Mouse (Mus musculus) MEL (cell line): ENCODE measurements at regions not wholly inside any gene's neighbourhood (a gene's known extent, or its start where the extent isn't known, plus 50 kb on each side); places are given as distances from the start of the nearest gene placed in this dataset.

Source experiments
- DNase-seq: peaks from one replicate; pipeline ENCODE4 v3.0.0; 2011; ENCODE audit warnings: low read depth, low spot score
- H3K27ac ChIP-seq: 2 replicates; pipeline ENCODE4 v1.5.1; 2012; ENCODE audit warnings: low read depth, mild to moderate bottlenecking, control low read depth, low read length, moderate library complexity; ENCODE audit not compliant: control insufficient read depth
- H3K27me3 ChIP-seq, 2 experiments: fragments of 150-350 bp in 1 of 2; sonication (generic) in 1 of 2; 2 replicates each; pipeline ENCODE4 v1.6.1; 2012; ENCODE audit warnings: low read length in 2 of 2, mild to moderate bottlenecking in 2 of 2, improper control_type of control experiment in 1 of 2, moderate library complexity in 1 of 2; ENCODE audit not compliant: insufficient read depth in 2 of 2, control insufficient read depth in 1 of 2
- H3K36me3 ChIP-seq, 2 experiments: 2 replicates each; pipeline ENCODE4 v1.6.1; 2012 to 2014; ENCODE audit warnings: low read length in 2 of 2, improper control_type of control experiment in 1 of 2, inconsistent platforms in 1 of 2, mild to moderate bottlenecking in 1 of 2; ENCODE audit not compliant: insufficient read depth in 2 of 2, control insufficient read depth in 1 of 2
- H3K4me1 ChIP-seq, 2 experiments: fragments of 150-350 bp in 1 of 2; sonication (generic) in 1 of 2; 2 replicates each; pipeline ENCODE4 v1.6.1; 2012; ENCODE audit warnings: low read length in 2 of 2, improper control_type of control experiment in 1 of 2, mild to moderate bottlenecking in 1 of 2; ENCODE audit not compliant: insufficient read depth in 2 of 2, control insufficient read depth in 1 of 2
- H3K4me3 ChIP-seq, 2 experiments: fragments of 150-350 bp in 1 of 2; sonication (generic) in 1 of 2; 2 replicates each; pipeline ENCODE4 v1.5.1; 2012; ENCODE audit warnings: low read depth in 2 of 2, low read length in 2 of 2, mild to moderate bottlenecking in 2 of 2, moderate library complexity in 2 of 2, control low read depth in 1 of 2, improper control_type of control experiment in 1 of 2; ENCODE audit not compliant: control insufficient read depth in 1 of 2, insufficient read depth in 1 of 2
- H3K79me2 ChIP-seq: 2 replicates; pipeline ENCODE4 v1.6.1; 2012; ENCODE audit warnings: mild to moderate bottlenecking, low read length, moderate library complexity; ENCODE audit not compliant: control insufficient read depth, poor library complexity, insufficient read depth
- H3K9ac ChIP-seq: 2 replicates; pipeline ENCODE4 v1.6.1; 2012; ENCODE audit warnings: low read depth, mild to moderate bottlenecking, control low read depth, low read length, moderate library complexity; ENCODE audit not compliant: control insufficient read depth, poor library complexity, severe bottlenecking
- H3K9me3 ChIP-seq: fragments of 150-350 bp; sonication (generic); replicated peaks from 2 replicates; pipeline ENCODE4 v1.6.1; 2012; ENCODE audit warnings: mild to moderate bottlenecking, low read length, improper control_type of control experiment, moderate library complexity; ENCODE audit not compliant: insufficient read depth
- ELF1 ChIP-seq: IDR thresholded peaks from 2 replicates; pipeline ENCODE4 v1.6.1; 2014; ENCODE audit warnings: low read depth, mild to moderate bottlenecking, inconsistent platforms, low read length, improper control_type of control experiment, moderate library complexity
- GABPA ChIP-seq: IDR thresholded peaks from 2 replicates; pipeline ENCODE4 v1.6.1; 2012; ENCODE audit warnings: low read depth, mild to moderate bottlenecking, inconsistent platforms, low read length, improper control_type of control experiment, moderate library complexity
- GATA1 ChIP-seq: IDR thresholded peaks from 2 replicates; pipeline ENCODE4 v1.6.1; 2011; ENCODE audit warnings: low read depth, low read length, improper control_type of control experiment
- MAX ChIP-seq: IDR thresholded peaks from 2 replicates; pipeline ENCODE4 v1.6.1; 2011; ENCODE audit warnings: low read length, improper control_type of control experiment
- MAZ ChIP-seq: IDR thresholded peaks from 2 replicates; pipeline ENCODE4 v1.6.1; 2012; ENCODE audit warnings: low read depth, mild to moderate bottlenecking, inconsistent platforms, low read length, improper control_type of control experiment
- MEF2A ChIP-seq: IDR thresholded peaks from 2 replicates; pipeline ENCODE4 v1.6.1; 2014; ENCODE audit warnings: low read depth, mild to moderate bottlenecking, inconsistent platforms, low read length, improper control_type of control experiment; ENCODE audit not compliant: poor library complexity, insufficient replicate concordance, severe bottlenecking; ENCODE audit errors: extremely low read depth
- POLR2A ChIP-seq, 2 experiments: IDR thresholded peaks; 2 replicates each; pipeline ENCODE4 v1.6.1; 2011 to 2012; ENCODE audit warnings: low read length in 2 of 2, mild to moderate bottlenecking in 2 of 2, control low read depth in 1 of 2, improper control_type of control experiment in 1 of 2, low read depth in 1 of 2, moderate library complexity in 1 of 2; ENCODE audit not compliant: control insufficient read depth in 1 of 2, insufficient read depth in 1 of 2, poor library complexity in 1 of 2
- POLR2AphosphoS5 ChIP-seq: IDR thresholded peaks from 2 replicates; pipeline ENCODE4 v1.6.1; 2012; ENCODE audit warnings: low read depth, borderline replicate concordance, mild to moderate bottlenecking, inconsistent platforms, low read length, moderate library complexity, mixed read lengths
- RCOR1 ChIP-seq: IDR thresholded peaks from 2 replicates; pipeline ENCODE4 v1.6.1; 2012; ENCODE audit warnings: low read depth, mild to moderate bottlenecking, inconsistent platforms, low read length, improper control_type of control experiment
- USF1 ChIP-seq: IDR thresholded peaks from 2 replicates; pipeline ENCODE4 v1.6.1; 2014; ENCODE audit warnings: low read depth, mild to moderate bottlenecking, inconsistent platforms, low read length, improper control_type of control experiment, moderate library complexity
- ZC3H11A ChIP-seq: IDR thresholded peaks from 2 replicates; pipeline ENCODE4 v1.6.1; 2012; ENCODE audit warnings: low read depth, mild to moderate bottlenecking, inconsistent platforms, low read length, improper control_type of control experiment
- ZNF384 ChIP-seq: IDR thresholded peaks from 2 replicates; pipeline ENCODE4 v1.6.1; 2012; ENCODE audit warnings: low read depth, mild to moderate bottlenecking, inconsistent platforms, low read length, improper control_type of control experiment

- Histone ChIP-seq H3K4me3 (no peak overlapping the region), H3K36me3 (no peaks in the 10 kb centered on the region; a peak in 2 of 4 replicates), H3K27me3 (no peaks in the 10 kb centered on the region), H3K27ac (no peak overlapping the region), H3K4me1 (peaks cover 0 to 8% of the 10 kb centered on the region in 2 experiments; a peak in 2 of 4 replicates), H3K79me2 (no peaks in the 10 kb centered on the region), H3K9me3 (no peaks in the 10 kb centered on the region), H3K9ac (no peak overlapping the region)
- TF ChIP-seq MAZ (no peak), POLR2A (IDR thresholded peaks at IDR 0.05; ENCODE audit: control insufficient read depth in 1 of 2, insufficient read depth in 1 of 2, low read depth in 1 of 2, low read length in 2 of 2, poor library complexity in 1 of 2) (no peak), MAX (no peak), GABPA (no peak)
- no peak for DNase-seq
Observed at GRCm38 (mm10) chr10:117941266-117941651, 95.4 kb upstream of the Rap1b start.

GRCm38 (mm10) chr10:117943702-117944307, 98.0 kb upstream of the Rap1b start:
- Histone ChIP-seq H3K9me3 (no peaks in the 10 kb centered on the region), H3K9ac (no peak overlapping the region)
- TF ChIP-seq USF1 (no peak), ZC3H11A (no peak), ZNF384 (peak; percentile 33; the same call in 1 of the 2 replicates), MAX (no peak)
- TF ChIP-seq, all 39 proteins: peak for 1
- no peaks in the 10 kb centered on the region for H3K79me2 ChIP-seq
- H3K27ac ChIP-seq, result no peak overlapping the region
- DNase-seq, result no peak
- H3K4me1 ChIP-seq, result peaks cover 0 to 5% of the 10 kb centered on the region in 2 experiments; a peak in 2 of 4 replicates
- H3K27me3 ChIP-seq, result no peaks in the 10 kb centered on the region
- H3K4me3 ChIP-seq, result no peak overlapping the region
- H3K36me3 ChIP-seq, result no peaks in the 10 kb centered on the region; a peak in 2 of 4 replicates

- DNase-seq, result no peak
- TF ChIP-seq ZNF384, result no peak
- TF ChIP-seq MAZ, result no peak
- no peak for TF ChIP-seq ZC3H11A
- TF ChIP-seq MEF2A, result no peak
- TF ChIP-seq RCOR1, result no peak
- no peak for TF ChIP-seq POLR2AphosphoS5
- no peak for TF ChIP-seq ELF1
- no peak for TF ChIP-seq GATA1
- TF ChIP-seq, all 39 proteins: peak for 0
- H3K9ac ChIP-seq, result no peak overlapping the region
- H3K4me3 ChIP-seq, result no peak overlapping the region
- no peaks in the 10 kb centered on the region for H3K79me2 ChIP-seq
- H3K4me1 ChIP-seq, result peaks cover 0 to 5% of the 10 kb centered on the region in 2 experiments; a peak in 2 of 4 replicates
- H3K36me3 ChIP-seq, result no peaks in the 10 kb centered on the region; a peak in 2 of 4 replicates
- H3K27me3 ChIP-seq, result no peaks in the 10 kb centered on the region
- no peak overlapping the region for H3K27ac ChIP-seq
- H3K9me3 ChIP-seq, result no peaks in the 10 kb centered on the region
Observed at GRCm38 (mm10) chr10:117947191-117947590, 101.4 kb upstream of the Rap1b start.
